Mouse (Mus musculus) heart, adult 18-20 months (tissue): ENCODE data around the gene Hoxb3. TPM values are rescaled to one million over a fixed set of nuclear protein-coding genes. Genes with fewer than 3 reads are reported as not detected.

Experiments
- DNase-seq, 2 experiments: peaks; one replicate each; pipeline ENCODE4 v3.0.0; 2021 to 2022; ENCODE audit warnings: mixed read lengths in 1 of 2
- total RNA-seq, 2 experiments: library from RNA; stranded (reverse); gene quantifications; 2 replicates each; pipeline ENCODE4 v1.2.3; 2021

The Hoxb3 gene
- total RNA-seq, 2 experiments from 2014 or later = 0.12 to 0.57 TPM

- no peak for DNase-seq
Measured at GRCm38 (mm10) chr11:96317608-96318367, 5.3 kb upstream of the Hoxb3 start, which contains the start of gene Hoxb4. Hoxb4 (plus strand) TSS chr11:96318267.

- DNase-seq = peak; percentile 59 to 78
Measured at GRCm38 (mm10) chr11:96318368-96319070, 4.6 kb upstream of the Hoxb3 start.

GRCm38 (mm10) chr11:96319071-96319902 lies 3.8 kb upstream of the Hoxb3 start:
- DNase-seq = peak in 1 of 2 experiments; percentile 29

DNA sequence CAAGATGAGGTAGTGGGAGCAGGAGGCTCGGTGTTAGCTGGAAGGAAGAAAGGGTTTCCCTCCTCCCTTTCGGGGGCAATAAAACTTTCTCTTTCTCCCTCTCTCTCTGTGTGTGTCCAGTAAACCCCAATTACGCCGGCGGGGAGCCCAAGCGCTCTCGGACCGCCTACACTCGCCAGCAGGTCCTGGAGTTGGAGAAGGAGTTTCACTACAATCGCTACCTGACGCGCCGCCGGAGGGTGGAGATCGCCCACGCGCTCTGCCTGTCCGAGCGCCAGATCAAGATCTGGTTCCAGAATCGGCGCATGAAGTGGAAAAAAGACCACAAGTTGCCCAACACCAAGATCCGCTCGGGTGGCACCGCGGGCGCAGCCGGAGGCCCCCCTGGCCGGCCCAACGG lies 3.2 kb upstream of the Hoxb3 start:
- DNase-seq = no peak

DNA sequence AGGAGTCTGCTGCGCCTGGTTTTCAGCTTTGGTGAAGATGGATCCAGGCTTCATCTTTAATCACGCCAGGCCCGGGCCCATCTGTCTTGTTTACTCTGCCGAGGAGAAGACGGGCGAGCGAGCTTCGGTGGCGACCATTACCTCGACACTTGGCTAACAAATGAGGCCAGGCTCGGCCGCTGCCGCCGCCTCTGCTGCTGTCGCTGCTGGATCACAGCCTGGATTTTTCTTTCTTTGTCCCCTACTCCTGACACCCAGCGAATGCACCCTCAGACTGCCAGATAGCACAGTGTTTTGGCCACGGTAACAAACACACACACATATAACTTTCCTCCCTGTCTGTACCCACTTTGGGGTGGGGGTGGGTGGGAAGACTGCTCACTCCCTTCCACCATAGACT lies 2.4 kb upstream of the Hoxb3 start:
- no peak for DNase-seq

- DNase-seq = no peak
Measured at GRCm38 (mm10) chr11:96321846-96322245, 1.3 kb upstream of the Hoxb3 start.

GRCm38 (mm10) chr11:96322738-96323137 lies 388 bp upstream of the Hoxb3 start:
- no peak for DNase-seq

- DNase-seq = no peak
Measured at GRCm38 (mm10) chr11:96324125-96324524, 999 bp downstream of the Hoxb3 start.

GRCm38 (mm10) chr11:96324965-96325364 lies 1.8 kb downstream of the Hoxb3 start:
- no peak for DNase-seq

- no peak for DNase-seq
Measured at GRCm38 (mm10) chr11:96325747-96326212, 2.7 kb downstream of the Hoxb3 start.

DNA sequence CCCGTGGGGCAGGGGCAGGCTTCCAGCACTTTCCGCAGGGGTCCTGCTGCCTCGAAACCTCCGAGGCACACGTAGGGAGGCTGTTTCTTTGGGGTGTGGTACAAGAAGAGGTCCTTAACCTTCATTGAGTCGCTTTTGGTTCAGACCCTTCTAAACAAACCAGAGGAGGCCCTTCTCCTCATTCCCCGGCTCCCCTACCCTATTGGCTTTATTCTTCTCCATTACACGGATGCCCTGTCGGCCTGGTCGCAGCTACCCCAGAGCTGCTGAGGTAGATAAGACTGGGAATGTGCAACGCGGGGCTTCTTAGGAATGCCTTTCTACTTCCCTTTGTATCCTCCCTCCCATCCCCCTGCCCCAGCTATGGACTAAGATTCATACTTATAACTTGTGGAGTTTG lies 3.6 kb downstream of the Hoxb3 start:
- no peak for DNase-seq

DNA sequence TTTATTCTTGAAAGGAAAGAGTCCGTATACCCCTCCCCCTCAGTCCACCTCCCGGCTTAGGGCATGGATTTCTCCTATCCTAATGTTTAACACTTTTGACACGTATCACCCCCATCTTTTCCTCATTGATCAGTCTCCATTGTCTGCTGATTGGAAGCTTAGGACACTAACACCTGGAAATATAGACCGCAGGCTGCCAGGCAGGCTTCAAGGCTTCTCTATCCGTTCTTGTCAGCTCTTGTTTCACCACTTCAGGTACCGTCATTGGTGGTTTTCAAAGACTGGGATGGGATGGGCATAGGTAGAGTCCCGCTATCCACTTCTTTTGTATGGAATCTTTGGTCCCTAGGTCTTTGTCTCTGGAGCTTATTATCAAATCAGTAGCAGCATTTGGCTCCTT lies 4.0 kb downstream of the Hoxb3 start:
- DNase-seq = no peak

- no peak for DNase-seq
Measured at GRCm38 (mm10) chr11:96327750-96328149, 4.6 kb downstream of the Hoxb3 start.

- DNase-seq = no peak
Measured at GRCm38 (mm10) chr11:96328605-96329004, 5.5 kb downstream of the Hoxb3 start.

DNA sequence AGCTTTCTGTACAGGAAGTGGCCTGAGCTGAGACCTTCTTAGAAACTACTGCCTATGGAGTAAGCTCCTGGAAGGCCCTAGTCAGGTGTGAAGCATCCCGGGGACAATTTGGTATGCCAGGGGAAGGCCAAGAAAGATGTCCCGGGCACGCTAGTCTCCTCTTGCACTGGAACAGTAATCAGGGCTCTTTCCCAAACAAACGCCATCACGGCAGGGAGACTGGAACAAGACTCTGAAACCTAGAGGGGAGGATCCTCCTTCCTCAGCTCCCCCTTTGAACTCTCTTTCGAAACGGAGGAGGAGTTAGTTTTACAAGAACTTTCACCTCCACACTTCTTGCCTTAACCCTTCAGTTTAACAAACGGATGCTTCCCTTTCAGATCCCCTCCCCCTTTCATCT lies 9.0 kb downstream of the Hoxb3 start:
- DNase-seq = no peak

DNA sequence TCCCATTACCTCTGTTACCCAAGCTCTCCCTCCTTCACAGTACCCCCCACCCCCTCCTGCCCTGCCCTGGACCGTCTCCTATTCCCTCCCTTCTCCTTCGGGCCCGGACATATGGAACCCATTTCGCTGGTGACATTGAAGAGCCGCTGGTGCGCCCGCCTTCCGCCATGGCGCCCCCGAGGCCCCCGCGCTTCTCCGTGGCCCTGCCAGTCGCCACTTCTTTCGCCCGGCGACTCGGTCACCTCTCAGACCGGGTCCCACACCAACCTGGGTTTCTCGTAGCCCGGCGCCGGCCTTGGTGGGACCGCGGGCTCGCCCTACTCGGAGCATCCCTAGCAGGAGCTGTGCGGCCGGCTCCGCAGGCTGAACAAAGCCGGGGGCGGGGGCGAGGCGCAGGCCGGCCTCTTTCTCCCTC lies 9.5 kb downstream of the Hoxb3 start:
- DNase-seq = no peak

- DNase-seq = no peak
Measured at GRCm38 (mm10) chr11:96333241-96334001, 10.3 kb downstream of the Hoxb3 start.

DNA sequence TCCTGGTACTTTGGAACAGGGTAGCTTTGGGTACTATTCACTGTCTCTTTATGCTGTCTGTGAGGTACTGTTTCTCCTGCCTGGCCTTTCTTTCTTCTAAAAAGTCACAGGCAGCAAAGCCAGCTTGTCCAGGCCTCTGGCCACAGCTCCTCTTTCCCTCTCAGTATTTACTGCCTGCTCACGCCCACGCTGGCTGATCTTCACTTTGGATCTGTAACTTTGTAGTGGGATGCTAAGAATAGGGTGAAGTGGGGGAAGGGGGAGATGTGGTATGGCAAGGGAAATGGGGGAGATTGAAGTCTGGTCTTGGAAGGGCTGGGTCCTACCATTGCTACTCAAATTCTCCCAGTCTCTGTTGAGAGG lies 10.9 kb downstream of the Hoxb3 start:
- DNase-seq = no peak

DNA sequence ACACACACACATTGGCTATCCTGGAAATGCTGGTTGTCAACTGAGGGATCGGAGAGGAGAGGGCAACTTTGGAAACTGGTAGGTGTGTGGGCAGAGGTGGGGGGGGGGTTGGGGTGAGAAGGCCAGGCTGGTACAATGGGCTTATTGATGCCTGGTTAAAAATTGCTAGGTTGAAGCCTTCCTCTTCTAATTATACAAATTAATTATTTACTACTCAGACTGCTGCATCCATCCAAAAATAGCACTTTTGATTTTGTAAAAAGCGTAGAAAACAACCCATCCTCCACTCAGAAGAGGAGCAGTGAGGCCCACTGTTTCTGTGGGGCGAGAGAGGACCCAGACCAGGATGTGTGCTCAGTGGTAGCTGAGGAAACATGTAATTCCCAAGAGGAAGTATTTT lies 11.9 kb downstream of the Hoxb3 start:
- no peak for DNase-seq

GRCm38 (mm10) chr11:96336597-96336996 lies 13.5 kb downstream of the Hoxb3 start:
- no peak for DNase-seq

DNA sequence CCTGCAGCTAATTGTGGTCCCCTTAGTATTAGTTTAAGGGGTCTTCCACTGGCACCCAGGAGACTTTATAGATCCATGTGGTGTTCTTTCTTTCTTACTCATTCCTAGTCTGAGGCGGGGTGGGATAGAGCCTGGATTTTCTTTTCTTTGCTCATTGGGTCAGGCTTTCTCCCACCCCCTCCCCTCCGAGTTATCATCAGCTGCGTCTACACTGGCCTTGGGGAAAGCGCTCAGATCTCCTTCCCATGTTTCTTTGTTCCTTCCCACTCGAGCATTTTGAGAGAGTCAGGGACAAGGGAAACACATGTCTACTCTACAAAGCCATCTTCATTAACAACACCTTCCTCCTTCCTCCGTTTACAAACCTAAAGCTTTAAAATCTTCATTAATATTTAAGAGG lies 13.9 kb downstream of the Hoxb3 start:
- no peak for DNase-seq
